Mouse (Mus musculus) stomach, embryonic 15.5 days (tissue): ENCODE results near the gene Cys1. TPM values are rescaled to one million over a fixed set of nuclear protein-coding genes. Genes with fewer than 3 reads are reported as not detected.

Experiments used
- ATAC-seq: fragments of 200-750 bp; cut with Nextera tagmentation; 2 replicates; pipeline ENCODE4 v1.8.0; 2017; ENCODE audit warnings: low read depth, moderate number of reproducible peaks, moderate TSS enrichment; ENCODE audit not compliant: insufficient read depth, low FRiP score
- H3K27ac ChIP-seq: fragments of 300-500 bp; sonication (generic); 2 replicates; pipeline ENCODE4 v1.5.1; 2015; ENCODE audit warnings: mild to moderate bottlenecking, inconsistent platforms
- H3K27me3 ChIP-seq: fragments of 300-500 bp; sonication (generic); replicated peaks from 2 replicates; pipeline ENCODE4 v1.6.1; 2015; ENCODE audit warnings: inconsistent platforms
- H3K36me3 ChIP-seq: fragments of 300-500 bp; sonication (generic); 2 replicates; pipeline ENCODE4 v1.6.1; 2015; ENCODE audit warnings: inconsistent platforms
- H3K4me1 ChIP-seq: fragments of 300-500 bp; sonication (generic); 2 replicates; pipeline ENCODE4 v1.6.1; 2015; ENCODE audit warnings: inconsistent platforms
- H3K4me2 ChIP-seq: fragments of 300-500 bp; sonication (generic); 2 replicates; pipeline ENCODE4 v1.6.1; 2015; ENCODE audit warnings: mild to moderate bottlenecking, inconsistent platforms
- H3K4me3 ChIP-seq: fragments of 300-500 bp; sonication (generic); replicated peaks from 2 replicates; pipeline ENCODE4 v1.5.1; 2015; ENCODE audit warnings: inconsistent platforms
- H3K9ac ChIP-seq: fragments of 300-500 bp; sonication (generic); 2 replicates; pipeline ENCODE4 v1.6.1; 2015; ENCODE audit warnings: inconsistent platforms
- H3K9me3 ChIP-seq: fragments of 300-500 bp; sonication (generic); 2 replicates; pipeline ENCODE4 v1.6.1; 2016; ENCODE audit warnings: inconsistent platforms
- WGBS: fragments of 180-500 bp; shearing (Covaris S2); methylation state at CpG from one replicate; pipeline ENCODE4 v1.1.7; 2015; 5-methylcytosine and 5-hydroxymethylcytosine counted together
- polyA plus RNA-seq: library from polyadenylated mRNA; unstranded; fragments of >200 nt; fragmentation: Nextera tagmentation; extraction: Ambion mirVana; gene quantifications from 2 replicates; pipeline ENCODE4 v1.2.1, GENCODE M21; 2015

The Cys1 gene
- polyA plus RNA-seq, 1 experiment from 2014 or later = 3.0 TPM

GRCm38 (mm10) chr12:24659923-24660322, 21.7 kb downstream of the Cys1 start:
- ATAC-seq = no peak
- WGBS = 88% methylated on average over 9 of the region's 9 CpGs
- H3K27me3 ChIP-seq = no peaks in the 10 kb centered on the region
- no peak overlapping the region for H3K4me3 ChIP-seq
- 0 out of 2 replicates have a peak, but pooled peaks cover 3% of the 10 kb centered on the region for H3K4me1 ChIP-seq
- no peak overlapping the region for H3K9ac ChIP-seq
- peaks cover 28% of the 10 kb centered on the region for H3K36me3 ChIP-seq
- no peak overlapping the region for H3K27ac ChIP-seq
- no peaks in the 10 kb centered on the region for H3K9me3 ChIP-seq
- no peak overlapping the region for H3K4me2 ChIP-seq

DNA sequence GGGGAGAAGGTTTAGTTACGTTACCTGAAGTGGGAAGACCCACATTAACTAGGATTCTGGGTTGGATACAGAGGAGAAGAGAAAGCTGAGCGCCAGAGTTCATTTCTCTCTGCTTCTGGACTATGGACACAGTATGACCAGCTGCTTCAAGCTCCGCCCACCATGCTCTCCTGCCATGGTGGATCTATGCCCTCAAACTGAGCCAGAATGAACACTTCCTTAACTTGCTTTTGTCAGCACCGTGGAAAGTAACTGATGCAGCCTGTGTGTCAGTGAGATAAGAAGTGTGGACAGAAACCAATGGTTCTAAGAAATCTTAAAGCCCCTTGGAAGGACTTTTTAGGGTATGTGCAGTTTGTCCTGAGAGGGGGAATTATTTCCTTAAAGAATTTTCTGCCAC, 22.6 kb downstream of the Cys1 start:
- H3K4me3 ChIP-seq = no peak overlapping the region
- no peak overlapping the region for H3K9ac ChIP-seq
- peaks cover 32% of the 10 kb centered on the region for H3K36me3 ChIP-seq
- ATAC-seq = no peak
- WGBS = 88% methylated on average over 4 of the region's 4 CpGs
- H3K27ac ChIP-seq = no peak overlapping the region
- no peaks in the 10 kb centered on the region for H3K9me3 ChIP-seq
- no peak overlapping the region for H3K4me2 ChIP-seq
- 0 out of 2 replicates have a peak, but pooled peaks cover 3% of the 10 kb centered on the region for H3K4me1 ChIP-seq
- H3K27me3 ChIP-seq = no peaks in the 10 kb centered on the region

DNA sequence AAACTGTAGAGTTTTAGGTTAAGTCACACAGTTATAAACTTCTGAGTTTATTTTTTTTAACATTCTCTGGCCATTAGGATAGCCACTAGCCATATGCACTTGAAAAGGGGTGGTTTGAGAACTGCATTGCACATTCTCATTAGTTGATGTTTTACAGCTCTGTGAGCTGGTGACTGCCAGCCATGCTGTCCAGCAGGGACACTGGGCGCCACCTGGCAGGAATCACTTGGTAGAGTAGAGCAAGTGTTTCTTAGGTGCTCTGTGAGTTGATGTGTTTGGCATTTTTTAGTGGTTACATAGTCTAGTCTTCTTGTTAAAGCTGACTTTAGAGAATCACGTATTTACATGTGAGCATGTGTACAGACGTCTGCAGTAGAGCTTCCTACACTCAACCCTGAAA, 25.2 kb downstream of the Cys1 start:
- Histone ChIP-seq H3K27ac (no peak overlapping the region), H3K4me3 (no peak overlapping the region), H3K36me3 (peaks cover 34% of the 10 kb centered on the region), H3K9ac (no peak overlapping the region), H3K4me2 (no peak overlapping the region), H3K9me3 (no peaks in the 10 kb centered on the region), H3K27me3 (no peaks in the 10 kb centered on the region), H3K4me1 (peaks cover 14% of the 10 kb centered on the region)
- ATAC-seq = no peak
- 67% methylated on average over 3 of the region's 3 CpGs for WGBS

GRCm38 (mm10) chr12:24654065-24654862, 27.3 kb downstream of the Cys1 start:
- 86% methylated on average over 16 of the region's 16 CpGs for WGBS
- no peak for ATAC-seq
- no peak overlapping the region for H3K9ac ChIP-seq
- no peak overlapping the region for H3K4me3 ChIP-seq
- no peaks in the 10 kb centered on the region for H3K27me3 ChIP-seq
- no peak overlapping the region for H3K27ac ChIP-seq
- no peak overlapping the region for H3K4me2 ChIP-seq
- no peaks in the 10 kb centered on the region for H3K9me3 ChIP-seq
- peaks cover 25% of the 10 kb centered on the region; the same call in 1 of the 2 replicates for H3K36me3 ChIP-seq
- H3K4me1 ChIP-seq = peaks cover 20% of the 10 kb centered on the region

DNA sequence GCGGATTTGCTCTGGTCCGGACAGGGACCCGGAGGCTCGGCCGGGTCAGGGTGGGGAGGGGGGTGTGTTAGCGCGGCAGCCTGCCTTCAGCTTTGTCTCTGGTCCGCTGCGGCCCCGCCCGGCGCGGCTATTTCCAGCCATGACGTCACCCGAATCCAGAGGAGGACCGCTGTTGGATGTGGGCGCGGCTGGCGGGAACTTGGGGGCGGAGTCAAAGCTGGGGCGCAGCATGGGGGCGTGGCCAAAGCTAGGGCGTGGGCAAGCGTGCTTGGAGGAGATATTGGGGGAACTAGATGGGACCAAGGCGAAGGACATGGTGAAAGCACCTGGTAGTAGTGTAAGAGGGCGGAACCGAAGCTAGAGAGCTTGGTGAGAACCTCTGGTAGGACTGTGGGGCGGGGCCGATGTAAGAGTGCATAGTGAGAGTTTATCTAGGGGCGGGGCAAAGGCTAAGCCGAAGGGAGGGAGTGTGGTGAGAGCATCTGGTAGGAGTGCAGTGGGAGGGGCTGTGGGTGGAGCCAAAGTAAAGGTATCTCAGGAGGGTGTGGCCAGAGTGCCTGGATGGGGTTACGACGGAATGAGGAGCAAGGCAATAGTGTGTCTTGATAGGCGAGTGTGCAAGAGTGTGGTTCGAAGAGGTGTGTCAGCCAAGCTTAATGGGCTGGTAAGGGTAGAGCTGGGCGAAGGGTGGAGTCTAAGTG, 29.8 kb downstream of the Cys1 start:
- Histone ChIP-seq H3K9ac (peak overlapping the region; percentile 94), H3K9me3 (no peaks in the 10 kb centered on the region), H3K4me3 (peak overlapping the region; percentile 93), H3K4me2 (peak overlapping the region; percentile 69), H3K36me3 (peaks cover 18% of the 10 kb centered on the region; the same call in 1 of the 2 replicates), H3K27me3 (no peaks in the 10 kb centered on the region), H3K27ac (peak overlapping the region; percentile 98), H3K4me1 (peaks cover 18% of the 10 kb centered on the region)
- peak; percentile 79 for ATAC-seq
- 1% methylated on average over 36 of the region's 36 CpGs for WGBS

DNA sequence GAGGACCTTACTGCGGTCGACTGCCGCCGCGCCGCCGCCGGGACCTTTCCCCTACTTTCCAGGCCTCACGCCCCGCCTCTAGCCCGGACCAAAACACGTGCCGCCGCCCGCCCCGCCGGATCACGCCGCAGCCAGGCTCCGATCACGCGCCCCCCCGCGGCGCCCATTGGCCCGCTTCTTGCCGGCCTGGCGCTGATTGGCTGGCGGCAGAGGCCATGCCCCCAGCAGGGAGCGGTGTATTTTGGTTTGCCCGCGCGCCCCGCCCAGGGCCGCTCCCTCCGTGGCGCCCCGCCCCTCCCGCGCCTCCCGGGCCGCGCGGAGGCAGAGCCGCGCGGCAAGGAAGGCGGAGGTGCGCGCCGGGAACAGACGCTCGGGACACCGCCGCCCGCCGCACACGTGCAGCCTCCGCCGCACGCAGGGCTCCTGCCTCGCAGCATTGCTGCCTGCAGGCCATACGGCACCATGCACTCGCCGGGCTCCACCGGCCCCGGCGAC, 30.5 kb downstream of the Cys1 start, which contains the start of gene Klf11:
Klf11 (plus strand) TSS at position 212 of the 495 bp plus-strand sequence.
- Histone ChIP-seq H3K4me3 (peak within 1 kb of the TSS; percentile 93), H3K36me3 (peaks cover 18% of the 10 kb centered on the region; the same call in 1 of the 2 replicates), H3K9me3 (no peaks in the 10 kb centered on the region), H3K27ac (peak within 1 kb of the TSS; percentile 98), H3K4me1 (peaks cover 18% of the 10 kb centered on the region), H3K27me3 (no peaks in the 10 kb centered on the region), H3K9ac (peak within 1 kb of the TSS; percentile 94), H3K4me2 (peak within 1 kb of the TSS; percentile 69)
- WGBS = under 1% methylated on average over 52 of the region's 68 CpGs
- peak; percentile 94 for ATAC-seq

DNA sequence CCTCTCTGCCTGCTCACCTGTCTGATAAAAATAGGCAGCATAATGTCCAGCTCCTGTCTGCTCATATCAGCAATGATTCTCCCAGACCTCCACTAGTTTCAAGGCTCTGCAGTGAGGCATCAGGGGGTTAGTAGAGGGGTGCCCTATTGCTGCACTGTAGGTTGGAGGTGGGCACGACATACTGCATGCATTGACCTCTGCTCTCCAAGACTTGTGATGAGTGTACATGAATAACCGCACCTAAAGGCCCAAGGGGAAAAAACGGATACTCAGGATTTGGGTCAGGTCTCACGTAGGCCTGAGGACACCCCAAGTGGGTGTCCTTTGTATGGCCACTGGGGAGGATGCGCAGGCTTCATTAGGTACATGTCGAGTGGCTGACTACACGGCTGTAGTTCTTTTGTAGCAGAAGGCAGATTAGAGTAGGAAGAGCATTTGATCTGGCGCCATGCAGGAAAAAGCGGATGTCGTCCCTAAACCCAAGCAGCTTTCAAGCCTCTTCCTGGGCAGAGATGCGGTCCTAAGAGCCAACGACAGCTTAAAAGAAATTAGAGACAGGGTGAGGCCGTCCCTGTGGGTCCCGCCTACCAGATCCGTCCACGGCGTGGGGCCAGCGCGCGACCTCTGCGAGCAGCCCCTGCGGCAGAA, 31.1 kb downstream of the Cys1 start:
- no peak for ATAC-seq
- H3K4me3 ChIP-seq = peak overlapping the region; percentile 93
- H3K9ac ChIP-seq = peak overlapping the region; percentile 29
- peaks cover 14% of the 10 kb centered on the region; the same call in 1 of the 2 replicates for H3K36me3 ChIP-seq
- H3K4me1 ChIP-seq = peaks cover 18% of the 10 kb centered on the region
- H3K9me3 ChIP-seq = no peaks in the 10 kb centered on the region
- H3K27me3 ChIP-seq = no peaks in the 10 kb centered on the region
- 6% methylated on average over 22 of the region's 22 CpGs for WGBS
- peak overlapping the region; percentile 77 for H3K27ac ChIP-seq
- H3K4me2 ChIP-seq = peak overlapping the region; percentile 69

- no peaks in the 10 kb centered on the region for H3K9me3 ChIP-seq
- WGBS = 77% methylated on average over 1 of the region's 1 CpGs
- peaks cover 18% of the 10 kb centered on the region for H3K4me1 ChIP-seq
- no peak overlapping the region for H3K4me2 ChIP-seq
- H3K27ac ChIP-seq = no peak overlapping the region
- H3K27me3 ChIP-seq = no peaks in the 10 kb centered on the region
- ATAC-seq = no peak
- no peak overlapping the region for H3K4me3 ChIP-seq
- H3K36me3 ChIP-seq = no peaks in the 10 kb centered on the region
- H3K9ac ChIP-seq = no peak overlapping the region
Measured at GRCm38 (mm10) chr12:24648094-24648493, 33.5 kb downstream of the Cys1 start.

- no peak overlapping the region for H3K4me3 ChIP-seq
- H3K4me1 ChIP-seq = peaks cover 6% of the 10 kb centered on the region; the same call in 1 of the 2 replicates
- WGBS = 76% methylated on average over 6 of the region's 6 CpGs
- no peak overlapping the region for H3K4me2 ChIP-seq
- no peaks in the 10 kb centered on the region for H3K9me3 ChIP-seq
- H3K36me3 ChIP-seq = no peaks in the 10 kb centered on the region
- no peak overlapping the region for H3K27ac ChIP-seq
- peak; percentile 13; the same call in 1 of the 2 replicates for ATAC-seq
- H3K9ac ChIP-seq = no peak overlapping the region
- H3K27me3 ChIP-seq = no peaks in the 10 kb centered on the region
Measured at GRCm38 (mm10) chr12:24645901-24646300, 35.7 kb downstream of the Cys1 start.

- peak; percentile 89 for ATAC-seq
- WGBS = 48% methylated on average over 1 of the region's 1 CpGs
- H3K4me3 ChIP-seq = no peak overlapping the region
Measured at GRCm38 (mm10) chr12:24644125-24644571, 37.5 kb downstream of the Cys1 start.

DNA sequence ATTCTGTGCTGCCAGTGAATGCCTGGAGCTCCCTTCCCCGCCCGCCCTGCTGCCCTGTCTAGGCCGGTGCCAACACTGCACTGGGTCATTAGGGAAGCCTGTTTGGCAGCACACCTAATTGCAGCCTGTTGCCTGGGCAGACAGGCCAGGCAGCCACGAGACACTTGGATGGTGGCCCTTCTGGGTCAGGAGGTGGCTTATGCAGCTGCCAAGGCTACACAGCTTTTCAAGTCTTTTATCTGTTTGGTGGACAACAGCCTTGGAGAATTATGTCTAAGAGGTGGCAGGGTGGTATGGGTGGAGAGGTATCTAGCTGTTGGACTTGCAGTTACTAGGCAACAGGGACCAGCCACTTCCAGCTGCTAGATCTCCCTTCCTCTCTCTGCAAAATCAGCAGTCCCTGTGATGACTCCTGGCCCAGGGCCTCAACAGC, 39.2 kb downstream of the Cys1 start:
- Histone ChIP-seq H3K4me3 (no peak overlapping the region), H3K27ac (no peak overlapping the region), H3K9ac (no peak overlapping the region), H3K4me2 (no peak overlapping the region), H3K9me3 (no peaks in the 10 kb centered on the region), H3K36me3 (no peaks in the 10 kb centered on the region), H3K27me3 (no peaks in the 10 kb centered on the region), H3K4me1 (no peaks in the 10 kb centered on the region)
- 67% methylated on average over 4 of the region's 4 CpGs for WGBS
- ATAC-seq = no peak

More at GRCm38 (mm10) chr12:24644125-24644571, 37.5 kb downstream of the Cys1 start:
- Histone ChIP-seq H3K9ac (no peak overlapping the region), H3K36me3 (no peaks in the 10 kb centered on the region), H3K4me2 (no peak overlapping the region), H3K4me1 (no peaks in the 10 kb centered on the region), H3K27me3 (no peaks in the 10 kb centered on the region), H3K27ac (no peak overlapping the region), H3K9me3 (no peaks in the 10 kb centered on the region)
